Mouse (Mus musculus): ENCODE measurements around the gene Olfr789. TPM values are rescaled to one million over a fixed set of nuclear protein-coding genes. Genes with fewer than 3 reads are reported as not detected.

The Olfr789 gene
- total and polyA plus RNA-seq, 3 experiments = not detected

GRCm38 (mm10) chr10:129521492-129521891 lies 36.9 kb downstream of the Olfr789 start, which contains the start of gene Olfr791:
Gene Olfr791, plus strand, starts transcription at chr10:129521792.
- Histone ChIP-seq H3K9me3 (replicated peaks; ENCODE audit: low read length) (no peaks in the 10 kb centered on the region), H3K4me1 (ENCODE audit: control insufficient read depth in 1 of 2, insufficient read depth in 2 of 2) (no peaks in the 10 kb centered on the region), H3K27ac (ENCODE audit: insufficient read depth, low read depth) (no peak within 1 kb of the TSS), H3K27me3 (replicated peaks) (no peaks in the 10 kb centered on the region), H3K4me3 (replicated peaks in 1 of 3; ENCODE audit: low read depth in 2 of 3, low read length in 2 of 3, poor library complexity in 1 of 3) (no peak within 1 kb of the TSS), H3K36me3 (replicated peaks in 1 of 2; ENCODE audit: control insufficient read depth in 1 of 2, insufficient read depth in 1 of 2, low read length in 1 of 2) (no peaks in the 10 kb centered on the region), H3K4me2 (ENCODE audit: insufficient read depth, low read depth, poor library complexity, severe bottlenecking) (no peak within 1 kb of the TSS), H3K79me2 (replicated peaks; ENCODE audit: control insufficient read depth, extremely low read depth, insufficient read depth, poor library complexity, severe bottlenecking) (no peaks in the 10 kb centered on the region), H3K9ac (ENCODE audit: insufficient read depth, low read depth) (no peak within 1 kb of the TSS)
- TF ChIP-seq MAZ (IDR thresholded peaks at IDR 0.05; ENCODE audit: low read depth, low read length) (no peak), MEF2A (IDR thresholded peaks at IDR 0.05; ENCODE audit: borderline replicate concordance, low read depth, low read length) (no peak), TBP (conservative IDR thresholded peaks at IDR 0.05; ENCODE audit: low read depth, low read length) (no peak), ETS1 (conservative IDR thresholded peaks at IDR 0.05; ENCODE audit: low read depth, low read length) (no peak), RAD21 (IDR thresholded peaks at IDR 0.05; ENCODE audit: low read depth, low read length) (no peak), BHLHE40 (IDR thresholded peaks at IDR 0.05; ENCODE audit: low read depth, low read length) (no peak), CHD1 (IDR thresholded peaks at IDR 0.05; ENCODE audit: low read depth, low read length) (no peak), USF1 (IDR thresholded peaks at IDR 0.05; ENCODE audit: low read depth, low read length) (no peak), MXI1 (IDR thresholded peaks at IDR 0.05; ENCODE audit: low read depth, low read length) (no peak), ZKSCAN1 (IDR thresholded peaks at IDR 0.05; ENCODE audit: borderline replicate concordance, low read depth, low read length) (no peak), ZNF384 (IDR thresholded peaks at IDR 0.05; ENCODE audit: low read depth, low read length) (no peak), MAFK (IDR thresholded peaks at IDR 0.05; ENCODE audit: insufficient replicate concordance, low read length) (no peak), IRF4 (IDR thresholded peaks at IDR 0.05; ENCODE audit: low read depth, low read length) (no peak), ZC3H11A (IDR thresholded peaks at IDR 0.05; ENCODE audit: low read depth, low read length) (no peak), HCFC1 (IDR thresholded peaks at IDR 0.05; ENCODE audit: low read depth, low read length) (no peak), E2F4 (IDR thresholded peaks at IDR 0.05; ENCODE audit: insufficient replicate concordance, low read depth, low read length) (no peak), JUN (IDR thresholded peaks at IDR 0.05; ENCODE audit: insufficient read depth, low read depth, low read length) (no peak), ZMIZ1 (IDR thresholded peaks at IDR 0.05; ENCODE audit: low read depth, low read length) (no peak), SIN3A (IDR thresholded peaks at IDR 0.05; ENCODE audit: low read length) (no peak), POLR2AphosphoS2 (IDR thresholded peaks at IDR 0.05; ENCODE audit: low read depth, low read length) (no peak)
- dilution Hi-C loops (cut with MboI; ENCODE audit: extremely low pct_ligation_motif_present, extremely low pct_unique_long_range_greater_than_20kb, low sequenced_read_pairs) = no loop called here
- in situ Hi-C loops (cut with MboI; ENCODE audit: low pct_ligation_motif_present, low pct_unique_long_range_greater_than_20kb, low sequenced_read_pairs) = no loop called here
- no peak for DNase-seq (ENCODE audit: extremely low read depth)

- dilution Hi-C loops (cut with MboI; ENCODE audit: extremely low pct_ligation_motif_present, extremely low pct_unique_long_range_greater_than_20kb, low sequenced_read_pairs) = no loop called here
- in situ Hi-C loops (cut with MboI; ENCODE audit: low pct_ligation_motif_present, low pct_unique_long_range_greater_than_20kb, low sequenced_read_pairs) = no loop called here
- DNase-seq (ENCODE audit: extremely low read depth) = no peak
- Histone ChIP-seq H3K79me2 (replicated peaks; ENCODE audit: control insufficient read depth, extremely low read depth, insufficient read depth, poor library complexity, severe bottlenecking) (no peaks in the 10 kb centered on the region), H3K36me3 (replicated peaks in 1 of 2; ENCODE audit: control insufficient read depth in 1 of 2, insufficient read depth in 1 of 2, low read length in 1 of 2) (no peaks in the 10 kb centered on the region), H3K27ac (ENCODE audit: insufficient read depth, low read depth) (no peak within 1 kb of the TSS), H3K27me3 (replicated peaks) (no peaks in the 10 kb centered on the region), H3K4me3 (replicated peaks in 1 of 3; ENCODE audit: low read depth in 2 of 3, low read length in 2 of 3, poor library complexity in 1 of 3) (no peak within 1 kb of the TSS), H3K4me1 (ENCODE audit: control insufficient read depth in 1 of 2, insufficient read depth in 2 of 2) (no peaks in the 10 kb centered on the region), H3K4me2 (ENCODE audit: insufficient read depth, low read depth, poor library complexity, severe bottlenecking) (no peak within 1 kb of the TSS), H3K9ac (ENCODE audit: insufficient read depth, low read depth) (no peak within 1 kb of the TSS), H3K9me3 (replicated peaks; ENCODE audit: low read length) (no peaks in the 10 kb centered on the region)
- TF ChIP-seq ZKSCAN1 (IDR thresholded peaks at IDR 0.05; ENCODE audit: borderline replicate concordance, low read depth, low read length) (no peak), RCOR1 (conservative IDR thresholded peaks at IDR 0.05; ENCODE audit: low read depth, low read length) (no peak), ZNF384 (IDR thresholded peaks at IDR 0.05; ENCODE audit: low read depth, low read length) (no peak)
These were observed 54.3 kb downstream of the Olfr789 start, which contains the start of gene Olfr792 for GRCm38 (mm10) chr10:129538862-129539261. Gene Olfr792, plus strand, starts transcription at chr10:129539162.

Other genes with a start within 250 kb of the Olfr789 start
Only the 20 nearest of the 25 such genes appear.
- not detected in 2 replicates for gene Olfr777, start 213.3 kb upstream of the Olfr789 start, total RNA-seq (2012; rRNA removed)
- not detected in 2 replicates for gene Olfr777, start 213.3 kb upstream of the Olfr789 start, total RNA-seq (2014; rRNA removed)
- not detected in 2 replicates for gene Olfr777, start 213.3 kb upstream of the Olfr789 start, polyA plus RNA-seq (2012; ENCODE audit: insufficient read length, low read depth)
- not detected in 2 replicates for gene Olfr780, start 166.6 kb upstream of the Olfr789 start, total RNA-seq (2012; rRNA removed)
- not detected in 2 replicates for gene Olfr780, start 166.6 kb upstream of the Olfr789 start, total RNA-seq (2014; rRNA removed)
- not detected in 2 replicates for gene Olfr780, start 166.6 kb upstream of the Olfr789 start, polyA plus RNA-seq (2012; ENCODE audit: insufficient read length, low read depth)
- gene Olfr781, start 155.9 kb upstream of the Olfr789 start, total RNA-seq (2012; rRNA removed) = not detected in 2 replicates
- gene Olfr781, start 155.9 kb upstream of the Olfr789 start, total RNA-seq (2014; rRNA removed) = not detected in 2 replicates
- not detected in 2 replicates for gene Olfr781, start 155.9 kb upstream of the Olfr789 start, polyA plus RNA-seq (2012; ENCODE audit: insufficient read length, low read depth)
- not detected in 2 replicates for gene Olfr782, start 135.9 kb upstream of the Olfr789 start, total RNA-seq (2012; rRNA removed)
- not detected in 2 replicates for gene Olfr782, start 135.9 kb upstream of the Olfr789 start, total RNA-seq (2014; rRNA removed)
- gene Olfr782, start 135.9 kb upstream of the Olfr789 start, polyA plus RNA-seq (2012; ENCODE audit: insufficient read length, low read depth) = not detected in 2 replicates
- gene Olfr784, start 100.7 kb upstream of the Olfr789 start, total RNA-seq (2012; rRNA removed) = 0.04 and 0.08 TPM in 2 replicates
- gene Olfr784, start 100.7 kb upstream of the Olfr789 start, total RNA-seq (2014; rRNA removed) = not detected in 2 replicates
- 0.10 TPM in 1 of 2 replicates, not detected in the other for gene Olfr784, start 100.7 kb upstream of the Olfr789 start, polyA plus RNA-seq (2012; ENCODE audit: insufficient read length, low read depth)
- gene Olfr785, start 79.3 kb upstream of the Olfr789 start, total RNA-seq (2012; rRNA removed) = not detected in 2 replicates
- gene Olfr785, start 79.3 kb upstream of the Olfr789 start, total RNA-seq (2014; rRNA removed) = not detected in 2 replicates
- gene Olfr785, start 79.3 kb upstream of the Olfr789 start, polyA plus RNA-seq (2012; ENCODE audit: insufficient read length, low read depth) = not detected in 2 replicates
- gene Olfr786, start 57.4 kb upstream of the Olfr789 start, total RNA-seq (2012; rRNA removed) = not detected in 2 replicates
- not detected in 2 replicates for gene Olfr786, start 57.4 kb upstream of the Olfr789 start, total RNA-seq (2014; rRNA removed)
- not detected in 2 replicates for gene Olfr786, start 57.4 kb upstream of the Olfr789 start, polyA plus RNA-seq (2012; ENCODE audit: insufficient read length, low read depth)
- gene Olfr787, start 22.9 kb upstream of the Olfr789 start, total RNA-seq (2012; rRNA removed) = not detected in 2 replicates
- not detected in 2 replicates for gene Olfr787, start 22.9 kb upstream of the Olfr789 start, total RNA-seq (2014; rRNA removed)
- not detected in 2 replicates for gene Olfr787, start 22.9 kb upstream of the Olfr789 start, polyA plus RNA-seq (2012; ENCODE audit: insufficient read length, low read depth)
- gene Olfr788, start 13.8 kb upstream of the Olfr789 start, total RNA-seq (2012; rRNA removed) = not detected in 2 replicates
- not detected in 2 replicates for gene Olfr788, start 13.8 kb upstream of the Olfr789 start, total RNA-seq (2014; rRNA removed)
- gene Olfr788, start 13.8 kb upstream of the Olfr789 start, polyA plus RNA-seq (2012; ENCODE audit: insufficient read length, low read depth) = not detected in 2 replicates
- not detected in 2 replicates for gene Olfr790, start 13.7 kb downstream of the Olfr789 start, total RNA-seq (2012; rRNA removed)
- gene Olfr790, start 13.7 kb downstream of the Olfr789 start, total RNA-seq (2014; rRNA removed) = not detected in 2 replicates
- not detected in 2 replicates for gene Olfr790, start 13.7 kb downstream of the Olfr789 start, polyA plus RNA-seq (2012; ENCODE audit: insufficient read length, low read depth)
- gene Olfr791, start 37.0 kb downstream of the Olfr789 start, total RNA-seq (2012; rRNA removed) = not detected in 2 replicates
- not detected in 2 replicates for gene Olfr791, start 37.0 kb downstream of the Olfr789 start, total RNA-seq (2014; rRNA removed)
- not detected in 2 replicates for gene Olfr791, start 37.0 kb downstream of the Olfr789 start, polyA plus RNA-seq (2012; ENCODE audit: insufficient read length, low read depth)
- not detected in 2 replicates for gene Olfr792, start 54.4 kb downstream of the Olfr789 start, total RNA-seq (2012; rRNA removed)
- not detected in 2 replicates for gene Olfr792, start 54.4 kb downstream of the Olfr789 start, total RNA-seq (2014; rRNA removed)
- gene Olfr792, start 54.4 kb downstream of the Olfr789 start, polyA plus RNA-seq (2012; ENCODE audit: insufficient read length, low read depth) = not detected in 2 replicates
- not detected in 2 replicates for gene Olfr794, start 82.9 kb downstream of the Olfr789 start, total RNA-seq (2012; rRNA removed)
- not detected in 2 replicates for gene Olfr794, start 82.9 kb downstream of the Olfr789 start, total RNA-seq (2014; rRNA removed)
- gene Olfr794, start 82.9 kb downstream of the Olfr789 start, polyA plus RNA-seq (2012; ENCODE audit: insufficient read length, low read depth) = not detected in 2 replicates
- not detected in 2 replicates for gene Olfr796, start 127.8 kb downstream of the Olfr789 start, total RNA-seq (2012; rRNA removed)
- gene Olfr796, start 127.8 kb downstream of the Olfr789 start, total RNA-seq (2014; rRNA removed) = not detected in 2 replicates
- 0.07 TPM in 1 of 2 replicates, not detected in the other for gene Olfr796, start 127.8 kb downstream of the Olfr789 start, polyA plus RNA-seq (2012; ENCODE audit: insufficient read length, low read depth)
- not detected in 2 replicates for gene Olfr798, start 143.2 kb downstream of the Olfr789 start, total RNA-seq (2012; rRNA removed)
- gene Olfr798, start 143.2 kb downstream of the Olfr789 start, total RNA-seq (2014; rRNA removed) = not detected in 2 replicates
- not detected in 2 replicates for gene Olfr798, start 143.2 kb downstream of the Olfr789 start, polyA plus RNA-seq (2012; ENCODE audit: insufficient read length, low read depth)
- gene Olfr799, start 152.7 kb downstream of the Olfr789 start, total RNA-seq (2012; rRNA removed) = not detected in 2 replicates
- not detected in 2 replicates for gene Olfr799, start 152.7 kb downstream of the Olfr789 start, total RNA-seq (2014; rRNA removed)
- gene Olfr799, start 152.7 kb downstream of the Olfr789 start, polyA plus RNA-seq (2012; ENCODE audit: insufficient read length, low read depth) = not detected in 2 replicates
- gene Olfr800, start 172.9 kb downstream of the Olfr789 start, total RNA-seq (2012; rRNA removed) = not detected in 2 replicates
- not detected in 2 replicates for gene Olfr800, start 172.9 kb downstream of the Olfr789 start, total RNA-seq (2014; rRNA removed)
- not detected in 2 replicates for gene Olfr800, start 172.9 kb downstream of the Olfr789 start, polyA plus RNA-seq (2012; ENCODE audit: insufficient read length, low read depth)
- gene Olfr801, start 189.1 kb downstream of the Olfr789 start, total RNA-seq (2012; rRNA removed) = not detected in 2 replicates
- gene Olfr801, start 189.1 kb downstream of the Olfr789 start, total RNA-seq (2014; rRNA removed) = not detected in 2 replicates
- not detected in 2 replicates for gene Olfr801, start 189.1 kb downstream of the Olfr789 start, polyA plus RNA-seq (2012; ENCODE audit: insufficient read length, low read depth)
- not detected in 2 replicates for gene Olfr802, start 203.4 kb downstream of the Olfr789 start, total RNA-seq (2012; rRNA removed)
- gene Olfr802, start 203.4 kb downstream of the Olfr789 start, total RNA-seq (2014; rRNA removed) = not detected in 2 replicates
- gene Olfr802, start 203.4 kb downstream of the Olfr789 start, polyA plus RNA-seq (2012; ENCODE audit: insufficient read length, low read depth) = not detected in 2 replicates
- gene Olfr803, start 209.5 kb downstream of the Olfr789 start, total RNA-seq (2012; rRNA removed) = not detected in 2 replicates
- gene Olfr803, start 209.5 kb downstream of the Olfr789 start, total RNA-seq (2014; rRNA removed) = not detected in 2 replicates
- gene Olfr803, start 209.5 kb downstream of the Olfr789 start, polyA plus RNA-seq (2012; ENCODE audit: insufficient read length, low read depth) = not detected in 2 replicates